Mouse (Mus musculus): ENCODE data around the gene Pafah2.

GRCm38 (mm10) chr4:134476899-134477298 lies 80.8 kb downstream of the Pafah2 start:
- TF ChIP-seq CTCF (IDR thresholded peaks at IDR 0.05; ENCODE audit: low read depth) (no peak), EP300 (optimal IDR thresholded peaks at IDR 0.05) (no peak)

All from stomach, postnatal 0 days (tissue).